Mouse (Mus musculus) MEL (cell line): ENCODE measurements at regions not wholly inside any gene's neighbourhood (a gene's known extent, or its start where the extent isn't known, plus 50 kb on each side); places are given as distances from the start of the nearest gene placed in this dataset.

Experiments
- CTCF ChIP-seq, 3 experiments: IDR thresholded peaks in 2 of 3; conservative IDR thresholded peaks in 1 of 3; 2 replicates each; pipeline ENCODE4 v1.5.1; 2011 to 2012; ENCODE audit warnings: low read length in 3 of 3, low read depth in 2 of 3, mild to moderate bottlenecking in 2 of 3, improper control_type of control experiment in 1 of 3, inconsistent platforms in 1 of 3, mixed read lengths in 1 of 3, moderate library complexity in 1 of 3; ENCODE audit not compliant: control insufficient read depth in 1 of 3, insufficient read depth in 1 of 3, poor library complexity in 1 of 3, severe bottlenecking in 1 of 3
- ELF1 ChIP-seq: IDR thresholded peaks from 2 replicates; pipeline ENCODE4 v1.6.1; 2014; ENCODE audit warnings: low read depth, mild to moderate bottlenecking, inconsistent platforms, low read length, improper control_type of control experiment, moderate library complexity
- EP300 ChIP-seq, 2 experiments: IDR thresholded peaks; 2 replicates each; pipeline ENCODE4 v1.6.1; 2011; ENCODE audit warnings: improper control_type of control experiment in 2 of 2, low read length in 2 of 2, low read depth in 1 of 2, mild to moderate bottlenecking in 1 of 2
- GATA1 ChIP-seq: IDR thresholded peaks from 2 replicates; pipeline ENCODE4 v1.6.1; 2011; ENCODE audit warnings: low read depth, low read length, improper control_type of control experiment
- JUND ChIP-seq: IDR thresholded peaks from 2 replicates; pipeline ENCODE4 v1.6.1; 2011; ENCODE audit warnings: low read depth, mild to moderate bottlenecking, improper control_type of control experiment, low read length
- MAZ ChIP-seq: IDR thresholded peaks from 2 replicates; pipeline ENCODE4 v1.6.1; 2012; ENCODE audit warnings: low read depth, mild to moderate bottlenecking, inconsistent platforms, low read length, improper control_type of control experiment
- POLR2A ChIP-seq, 2 experiments: IDR thresholded peaks; 2 replicates each; pipeline ENCODE4 v1.6.1; 2011 to 2012; ENCODE audit warnings: low read length in 2 of 2, mild to moderate bottlenecking in 2 of 2, control low read depth in 1 of 2, improper control_type of control experiment in 1 of 2, low read depth in 1 of 2, moderate library complexity in 1 of 2; ENCODE audit not compliant: control insufficient read depth in 1 of 2, insufficient read depth in 1 of 2, poor library complexity in 1 of 2
- RCOR1 ChIP-seq: IDR thresholded peaks from 2 replicates; pipeline ENCODE4 v1.6.1; 2012; ENCODE audit warnings: low read depth, mild to moderate bottlenecking, inconsistent platforms, low read length, improper control_type of control experiment
- ZKSCAN1 ChIP-seq: IDR thresholded peaks from 2 replicates; pipeline ENCODE4 v1.6.1; 2012; ENCODE audit warnings: low read depth, mild to moderate bottlenecking, inconsistent platforms, low read length, improper control_type of control experiment, moderate library complexity

DNA sequence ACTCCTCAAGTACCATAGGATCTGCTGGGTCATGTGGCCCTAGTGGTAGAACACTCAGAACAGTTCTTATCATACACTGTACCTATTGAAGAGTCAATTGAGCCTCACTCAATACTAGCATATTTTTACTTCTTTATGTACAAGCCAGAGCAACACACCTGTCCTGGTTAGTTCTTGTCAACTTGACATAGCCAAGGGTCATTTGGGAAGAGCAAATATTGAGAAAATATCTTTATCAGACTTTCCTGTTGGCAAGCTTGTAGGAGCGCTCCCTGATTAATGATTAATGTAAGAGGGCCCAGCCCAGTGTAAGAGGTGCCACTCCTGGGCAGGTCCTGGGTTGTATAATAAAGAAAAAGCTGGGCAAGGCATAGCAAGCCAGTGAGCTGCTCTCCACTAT is 142.3 kb upstream of the Tle4 start:
- TF ChIP-seq CTCF (IDR thresholded peaks at IDR 0.05 in 2 of 3, conservative IDR thresholded peaks at IDR 0.05 in 1 of 3; ENCODE audit: control insufficient read depth in 1 of 3, insufficient read depth in 1 of 3, low read depth in 2 of 3, low read length in 3 of 3, poor library complexity in 1 of 3, severe bottlenecking in 1 of 3) (no peak), GATA1 (no peak), MAZ (no peak), EP300 (IDR thresholded peaks at IDR 0.05; ENCODE audit: low read depth in 1 of 2, low read length in 2 of 2) (no peak), RCOR1 (no peak), ZKSCAN1 (no peak), JUND (no peak), ELF1 (no peak), POLR2A (IDR thresholded peaks at IDR 0.05; ENCODE audit: control insufficient read depth in 1 of 2, insufficient read depth in 1 of 2, low read depth in 1 of 2, low read length in 2 of 2, poor library complexity in 1 of 2) (no peak)
